Mouse (Mus musculus): Measurements from ENCODE around the gene Atrx. TPM values are rescaled to one million over a fixed set of nuclear protein-coding genes. Genes with fewer than 3 reads are reported as not detected.
"Not testable (repeated sequence)": the region's sequence is repeated elsewhere in the genome, so short reads cannot be mapped to it uniquely, and the experiment has no call there.

Gene Atrx
- 127 and 163 TPM in 2 replicates for polyA plus RNA-seq (2016; fragmentation: Nextera tagmentation; extraction: Ambion mirVana)

- H3K36me3 ChIP-seq, result peaks cover 13% of the 10 kb centered on the region
- H3K27ac ChIP-seq, result peak within 1 kb of the TSS; percentile 97
- H3K27me3 ChIP-seq (ENCODE audit: insufficient read depth, poor library complexity, severe bottlenecking), result no peaks in the 10 kb centered on the region
- peak within 1 kb of the TSS; percentile 68 for H3K4me3 ChIP-seq
- WGBS, result 22% methylated on average over 42 of the region's 42 CpGs
- peaks cover 1% of the 10 kb centered on the region; the same call in 1 of the 2 replicates for H3K9me3 ChIP-seq
- no peaks in the 10 kb centered on the region for H3K4me1 ChIP-seq (replicated peaks)
- DNase-seq (ENCODE audit: low spot score), result peak; percentile 78
Measured at GRCm38 (mm10) chrX:105928861-105929477, at the start of gene Atrx. TSS of gene Atrx (minus strand) at chrX:105929403.

GRCm38 (mm10) chrX:105957091-105957490 lies 27.9 kb upstream of the Atrx start:
- not testable (repeated sequence) for H3K9me3 ChIP-seq; H3K36me3 ChIP-seq; H3K4me1 ChIP-seq (replicated peaks); H3K4me3 ChIP-seq; H3K27me3 ChIP-seq (ENCODE audit: insufficient read depth, poor library complexity, severe bottlenecking); DNase-seq (ENCODE audit: low spot score); H3K27ac ChIP-seq
- WGBS, result 72% methylated on average over 14 of the region's 14 CpGs

- no peak for DNase-seq (ENCODE audit: low spot score)
- 86% methylated on average over 2 of the region's 2 CpGs for WGBS
- Histone ChIP-seq H3K4me1 (replicated peaks) (no peaks in the 10 kb centered on the region), H3K36me3 (no peaks in the 10 kb centered on the region), H3K4me3 (no peak overlapping the region), H3K9me3 (no peaks in the 10 kb centered on the region), H3K27ac (no peak overlapping the region), H3K27me3 (ENCODE audit: insufficient read depth, poor library complexity, severe bottlenecking) (no peaks in the 10 kb centered on the region)
Measured at GRCm38 (mm10) chrX:105953999-105954398, 24.8 kb upstream of the Atrx start.

GRCm38 (mm10) chrX:105946357-105946756 lies 17.2 kb upstream of the Atrx start:
- no peak overlapping the region for H3K27ac ChIP-seq
- no peaks in the 10 kb centered on the region for H3K36me3 ChIP-seq
- DNase-seq (ENCODE audit: low spot score), result no peak
- H3K4me1 ChIP-seq (replicated peaks), result no peaks in the 10 kb centered on the region
- no peaks in the 10 kb centered on the region for H3K9me3 ChIP-seq
- 59% methylated on average over 1 of the region's 1 CpGs for WGBS
- no peak overlapping the region for H3K4me3 ChIP-seq
- H3K27me3 ChIP-seq (ENCODE audit: insufficient read depth, poor library complexity, severe bottlenecking), result no peaks in the 10 kb centered on the region

GRCm38 (mm10) chrX:105939245-105939644 lies 10.0 kb upstream of the Atrx start:
- H3K9me3 ChIP-seq, result no peaks in the 10 kb centered on the region
- no peaks in the 10 kb centered on the region for H3K4me1 ChIP-seq (replicated peaks)
- WGBS, result 82% methylated on average over 7 of the region's 7 CpGs
- no peak overlapping the region for H3K4me3 ChIP-seq
- H3K36me3 ChIP-seq, result no peaks in the 10 kb centered on the region
- H3K27ac ChIP-seq, result no peak overlapping the region
- H3K27me3 ChIP-seq (ENCODE audit: insufficient read depth, poor library complexity, severe bottlenecking), result no peaks in the 10 kb centered on the region
- no peak for DNase-seq (ENCODE audit: low spot score)

- 79% methylated on average over 2 of the region's 2 CpGs for WGBS
- Histone ChIP-seq H3K9me3 (no peaks in the 10 kb centered on the region), H3K36me3 (no peaks in the 10 kb centered on the region), H3K27me3 (ENCODE audit: insufficient read depth, poor library complexity, severe bottlenecking) (no peaks in the 10 kb centered on the region), H3K27ac (no peak overlapping the region), H3K4me1 (replicated peaks) (no peaks in the 10 kb centered on the region), H3K4me3 (no peak overlapping the region)
- no peak for DNase-seq (ENCODE audit: low spot score)
Measured at GRCm38 (mm10) chrX:105937736-105938135, 8.5 kb upstream of the Atrx start.

GRCm38 (mm10) chrX:105934341-105934740 lies 5.1 kb upstream of the Atrx start:
- H3K4me3 ChIP-seq, result no peak overlapping the region
- no peaks in the 10 kb centered on the region for H3K36me3 ChIP-seq
- H3K27ac ChIP-seq, result no peak overlapping the region
- H3K4me1 ChIP-seq (replicated peaks), result no peaks in the 10 kb centered on the region
- no peaks in the 10 kb centered on the region for H3K9me3 ChIP-seq
- no peaks in the 10 kb centered on the region for H3K27me3 ChIP-seq (ENCODE audit: insufficient read depth, poor library complexity, severe bottlenecking)
- no peak for DNase-seq (ENCODE audit: low spot score)
- 72% methylated on average over 5 of the region's 5 CpGs for WGBS

GRCm38 (mm10) chrX:105929478-105930038 lies 355 bp upstream of the Atrx start:
- DNase-seq (ENCODE audit: low spot score), result no peak
- 32% methylated on average over 8 of the region's 8 CpGs for WGBS
- Histone ChIP-seq H3K36me3 (peaks cover 8% of the 10 kb centered on the region; the same call in 1 of the 2 replicates), H3K27ac (peak overlapping the region; percentile 97), H3K4me1 (replicated peaks) (no peaks in the 10 kb centered on the region), H3K9me3 (no peaks in the 10 kb centered on the region), H3K27me3 (ENCODE audit: insufficient read depth, poor library complexity, severe bottlenecking) (no peaks in the 10 kb centered on the region), H3K4me3 (peak overlapping the region; percentile 68)

- peaks cover 21% of the 10 kb centered on the region for H3K36me3 ChIP-seq
- peak overlapping the region; percentile 97 for H3K27ac ChIP-seq
- peak overlapping the region; percentile 68 for H3K4me3 ChIP-seq
- peak; percentile 55 for DNase-seq (ENCODE audit: low spot score)
- no peaks in the 10 kb centered on the region for H3K27me3 ChIP-seq (ENCODE audit: insufficient read depth, poor library complexity, severe bottlenecking)
- WGBS, result 27% methylated on average over 50 of the region's 69 CpGs
- H3K4me1 ChIP-seq (replicated peaks), result no peaks in the 10 kb centered on the region
- H3K9me3 ChIP-seq, result peaks cover 9% of the 10 kb centered on the region; the same call in 1 of the 2 replicates
Measured at GRCm38 (mm10) chrX:105927941-105928860, 1.0 kb downstream of the Atrx start.

- Histone ChIP-seq H3K9me3 (peaks cover 11% of the 10 kb centered on the region; the same call in 1 of the 2 replicates), H3K27ac (no peak overlapping the region), H3K36me3 (peaks cover 23% of the 10 kb centered on the region), H3K27me3 (ENCODE audit: insufficient read depth, poor library complexity, severe bottlenecking) (no peaks in the 10 kb centered on the region), H3K4me1 (replicated peaks) (no peaks in the 10 kb centered on the region), H3K4me3 (no peak overlapping the region)
- WGBS, result 72% methylated on average over 12 of the region's 12 CpGs
- no peak for DNase-seq (ENCODE audit: low spot score)
Measured at GRCm38 (mm10) chrX:105926121-105926735, 3.0 kb downstream of the Atrx start.

GRCm38 (mm10) chrX:105924326-105925070 lies 4.7 kb downstream of the Atrx start:
- H3K9me3 ChIP-seq, result peaks cover 11% of the 10 kb centered on the region; the same call in 1 of the 2 replicates
- no peaks in the 10 kb centered on the region for H3K4me1 ChIP-seq (replicated peaks)
- 87% methylated on average over 5 of the region's 5 CpGs for WGBS
- DNase-seq (ENCODE audit: low spot score), result no peak
- H3K27ac ChIP-seq, result no peak overlapping the region
- H3K36me3 ChIP-seq, result peaks cover 23% of the 10 kb centered on the region
- H3K4me3 ChIP-seq, result no peak overlapping the region
- H3K27me3 ChIP-seq (ENCODE audit: insufficient read depth, poor library complexity, severe bottlenecking), result no peaks in the 10 kb centered on the region

GRCm38 (mm10) chrX:105923896-105924295 lies 5.3 kb downstream of the Atrx start:
- DNase-seq (ENCODE audit: low spot score), result no peak
- H3K4me1 ChIP-seq (replicated peaks), result no peaks in the 10 kb centered on the region
- H3K36me3 ChIP-seq, result peaks cover 26% of the 10 kb centered on the region

More at GRCm38 (mm10) chrX:105923896-105924295, 5.3 kb downstream of the Atrx start:
- no peaks in the 10 kb centered on the region for H3K27me3 ChIP-seq (ENCODE audit: insufficient read depth, poor library complexity, severe bottlenecking)
- no peak overlapping the region for H3K4me3 ChIP-seq
- H3K27ac ChIP-seq, result no peak overlapping the region
- no CpG with 5 or more reads among the region's 1 CpGs for WGBS
- peaks cover 11% of the 10 kb centered on the region; the same call in 1 of the 2 replicates for H3K9me3 ChIP-seq

Measured in hindbrain, embryonic 10.5 days (tissue).